Mouse (Mus musculus) testis, adult 2 months (tissue): ENCODE measurements around the gene Lin37.

Source experiments
- CTCF ChIP-seq: fragments of 200-500 bp; IDR thresholded peaks from 2 replicates; pipeline ENCODE4 v1.5.1; 2012; ENCODE audit warnings: low read depth, mild to moderate bottlenecking, inconsistent platforms, low read length, moderate library complexity; ENCODE audit not compliant: control insufficient read depth, insufficient read depth, insufficient replicate concordance
- POLR2A ChIP-seq: fragments of 200-500 bp; IDR thresholded peaks from 2 replicates; pipeline ENCODE4 v1.6.1; 2012; ENCODE audit warnings: low read depth, mild to moderate bottlenecking, inconsistent platforms, low read length, moderate library complexity; ENCODE audit not compliant: control insufficient read depth

- TF ChIP-seq CTCF (no peak), POLR2A (no peak)
Observed at GRCm38 (mm10) chr7:30581547-30581946, 21.9 kb upstream of the Lin37 start.
